In genomic region chr15:96752062-96752358, GRCm38 (mm10) we compare ENCODE assay signal across 27 mouse cellular contexts. TPM values are rescaled to one million over a fixed set of nuclear protein-coding genes. Genes with fewer than 3 reads are reported as not detected.
DNase-seq lines count a peak whose midpoint lies in the region; ATAC-seq and TF ChIP-seq lines count a peak whose summit lies in the region.
"Had no signal": no experiment of that assay in that cellular context is flagged by ENCODE, and none has a peak within 500 bp of the region (broad histone marks: within the 10 kb centered on the region; RNA-seq: fewer than 3 reads in every experiment).

No protein-coding gene starts in this region.

- H3K36me3 ChIP-seq in heart, embryonic 10.5 days, result no peaks in the 10 kb centered on the region
- no peaks in the 10 kb centered on the region for H3K36me3 ChIP-seq in heart, embryonic 13.5 days
- H3K36me3 ChIP-seq in heart, embryonic 16.5 days (ENCODE audit: control insufficient read depth, insufficient read depth), result no peaks in the 10 kb centered on the region
- H3K36me3 ChIP-seq in MEL (ENCODE audit: control insufficient read depth in 1 of 2, insufficient read depth in 2 of 2, low read length in 2 of 2), result peaks cover 0 to 40% of the 10 kb centered on the region in 2 experiments; a peak in 2 of 4 replicates
- H3K36me3 ChIP-seq: forebrain, embryonic 10.5 days; hindbrain, embryonic 10.5 days; hindbrain, embryonic 13.5 days; intestine, embryonic 15.5 days; kidney, embryonic 15.5 days had no signal

- no peak overlapping the region for H3K4me2 ChIP-seq in heart, embryonic 13.5 days
- H3K4me2 ChIP-seq in heart, embryonic 16.5 days (ENCODE audit: low read depth, low read length), result no peak overlapping the region
- H3K4me2 ChIP-seq: forebrain, embryonic 13.5 days; hindbrain, embryonic 13.5 days; intestine, embryonic 15.5 days; kidney, embryonic 15.5 days had no signal

- no peak for DNase-seq in heart, embryonic 10.5 days (ENCODE audit: low spot score)
- no peak for DNase-seq in heart, postnatal 14 days
- no peak for DNase-seq in heart, adult 9 months (ENCODE audit: low spot score in 2 of 2)
- DNase-seq in heart, adult 11 months, result no peak
- DNase-seq in MEL (ENCODE audit: low read depth, low spot score), result no peak
- no peak for DNase-seq in embryo, embryonic 10 days (ENCODE audit: low spot score)
- DNase-seq: adrenal gland, adult 8-10 months; adrenal gland, postnatal 25 days; cerebellum, adult 11-12 months; cerebellum, adult 8-10 months; cerebellum, postnatal 10 days; cerebellum, postnatal 36 days; gastrocnemius, postnatal 25 days; kidney, adult 11 months; kidney, adult 8-10 months had no signal

- ATAC-seq in heart, embryonic 13.5 days (ENCODE audit: extremely low read depth, insufficient number of reproducible peaks, low FRiP score, low TSS enrichment), result no peak
- no peak for ATAC-seq in heart, embryonic 16.5 days (replicated peaks; ENCODE audit: extremely low read depth, insufficient read depth, low FRiP score)
- ATAC-seq: activated CD4-positive, CD25-positive, alpha-beta regulatory T cell, adult 4 months; CD4-positive, CD25-positive, alpha-beta regulatory T cell, adult 4 months; forebrain, embryonic 13.5 days; forebrain, embryonic 16.5 days; hindbrain, embryonic 16.5 days; intestine, embryonic 15.5 days had no signal

- H3K27ac ChIP-seq in heart, embryonic 10.5 days, result peak overlapping the region; percentile 85
- H3K27ac ChIP-seq in heart, embryonic 13.5 days (replicated peaks), result peak overlapping the region; percentile 100
- H3K27ac ChIP-seq in heart, embryonic 16.5 days (ENCODE audit: low read length), result peak overlapping the region; percentile 99
- H3K27ac ChIP-seq in MEL (ENCODE audit: control insufficient read depth, low read depth, low read length), result peak overlapping the region; percentile 57
- H3K27ac ChIP-seq: forebrain, embryonic 10.5 days; forebrain, embryonic 13.5 days; hindbrain, embryonic 10.5 days; hindbrain, embryonic 13.5 days; intestine, embryonic 15.5 days; kidney, embryonic 15.5 days had no signal

- peak in 1 of 2 experiments; percentile 59; a peak in 2 of 4 replicates for TF ChIP-seq EP300 in MEL (IDR thresholded peaks at IDR 0.05; ENCODE audit: low read depth in 1 of 2, low read length in 2 of 2)

- no peaks in the 10 kb centered on the region for H3K79me2 ChIP-seq in MEL (ENCODE audit: control insufficient read depth, insufficient read depth, low read length, poor library complexity)

- H3K9ac ChIP-seq in heart, embryonic 13.5 days, result peak overlapping the region; percentile 58
- peak overlapping the region; percentile 42 for H3K9ac ChIP-seq in heart, embryonic 16.5 days (ENCODE audit: low read length)
- peak overlapping the region; percentile 47 for H3K9ac ChIP-seq in MEL (ENCODE audit: control insufficient read depth, low read depth, low read length, poor library complexity, severe bottlenecking)
- H3K9ac ChIP-seq: forebrain, embryonic 13.5 days; hindbrain, embryonic 13.5 days; intestine, embryonic 15.5 days; kidney, embryonic 15.5 days had no signal

- no peaks in the 10 kb centered on the region for H3K27me3 ChIP-seq in heart, embryonic 10.5 days (ENCODE audit: insufficient read depth, poor library complexity, severe bottlenecking)
- no peaks in the 10 kb centered on the region for H3K27me3 ChIP-seq in heart, embryonic 13.5 days (replicated peaks)
- H3K27me3 ChIP-seq in heart, embryonic 16.5 days (ENCODE audit: control insufficient read depth, insufficient read depth, low read length), result no peaks in the 10 kb centered on the region
- no peaks in the 10 kb centered on the region for H3K27me3 ChIP-seq in MEL (ENCODE audit: control insufficient read depth in 1 of 2, insufficient read depth in 2 of 2, low read length in 2 of 2)
- H3K27me3 ChIP-seq: forebrain, embryonic 13.5 days; hindbrain, embryonic 13.5 days; intestine, embryonic 15.5 days; kidney, embryonic 15.5 days had no signal

- TF ChIP-seq RAD21 in MEL (IDR thresholded peaks at IDR 0.05; ENCODE audit: low read depth, low read length), result no peak

- H3K4me3 ChIP-seq in heart, embryonic 10.5 days, result no peak overlapping the region
- H3K4me3 ChIP-seq in heart, embryonic 13.5 days, result no peak overlapping the region
- H3K4me3 ChIP-seq in heart, embryonic 16.5 days (ENCODE audit: low read length), result no peak overlapping the region
- H3K4me3 ChIP-seq in MEL (ENCODE audit: control insufficient read depth in 1 of 2, insufficient read depth in 1 of 2, low read depth in 2 of 2, low read length in 2 of 2), result no peak overlapping the region
- H3K4me3 ChIP-seq: forebrain, embryonic 10.5 days; forebrain, embryonic 13.5 days; hindbrain, embryonic 10.5 days; hindbrain, embryonic 13.5 days; intestine, embryonic 15.5 days; kidney, embryonic 15.5 days had no signal

- no peak for TF ChIP-seq POLR2A in MEL (IDR thresholded peaks at IDR 0.05; ENCODE audit: control insufficient read depth in 1 of 2, insufficient read depth in 1 of 2, low read depth in 1 of 2, low read length in 2 of 2, poor library complexity in 1 of 2)

- no peaks in the 10 kb centered on the region for H3K9me3 ChIP-seq in heart, embryonic 10.5 days
- 0 out of 2 replicates have a peak, but pooled peaks cover 5% of the 10 kb centered on the region for H3K9me3 ChIP-seq in heart, embryonic 13.5 days
- H3K9me3 ChIP-seq in heart, embryonic 16.5 days (replicated peaks; ENCODE audit: control insufficient read depth, low read length), result no peaks in the 10 kb centered on the region
- no peaks in the 10 kb centered on the region for H3K9me3 ChIP-seq in MEL (replicated peaks; ENCODE audit: insufficient read depth, low read length)
- H3K9me3 ChIP-seq: forebrain, embryonic 13.5 days; hindbrain, embryonic 13.5 days; intestine, embryonic 15.5 days; kidney, embryonic 15.5 days had no signal

- H3K4me1 ChIP-seq in heart, embryonic 10.5 days, result peaks cover 30% of the 10 kb centered on the region
- peaks cover 55% of the 10 kb centered on the region for H3K4me1 ChIP-seq in heart, embryonic 13.5 days
- peaks cover 32% of the 10 kb centered on the region for H3K4me1 ChIP-seq in heart, embryonic 16.5 days (ENCODE audit: control insufficient read depth, insufficient read depth, low read length)
- peaks cover 30 to 48% of the 10 kb centered on the region in 2 experiments for H3K4me1 ChIP-seq in MEL (ENCODE audit: control insufficient read depth in 1 of 2, insufficient read depth in 2 of 2, low read length in 2 of 2)
- H3K4me1 ChIP-seq: forebrain, embryonic 10.5 days; hindbrain, embryonic 10.5 days; intestine, embryonic 15.5 days had no signal

- TF ChIP-seq CTCF in MEL (IDR thresholded peaks at IDR 0.05 in 2 of 3, conservative IDR thresholded peaks at IDR 0.05 in 1 of 3; ENCODE audit: control insufficient read depth in 1 of 3, insufficient read depth in 1 of 3, low read depth in 2 of 3, low read length in 3 of 3, poor library complexity in 1 of 3, severe bottlenecking in 1 of 3), result no peak

- intact Hi-C loops in heart, postnatal 14 days (cut with DNase I), result loop anchor here (5.0 kb wide), 1 partner anchor 185 kb away; no protein-coding TSS in a partner anchor

- 74% methylated on average over 3 of the region's 3 CpGs for WGBS in heart, embryonic 10.5 days
- WGBS in heart, embryonic 13.5 days, result 77% methylated on average over 3 of the region's 3 CpGs
- WGBS in heart, embryonic 16.5 days, result 67% methylated on average over 3 of the region's 3 CpGs

TF ChIP-seq in MEL, 35 proteins besides CTCF, POLR2A, EP300 and RAD21 (continues in another document):
- TF ChIP-seq KAT2A (conservative IDR thresholded peaks at IDR 0.05; ENCODE audit: low read depth, low read length), result no peak
- no peak for TF ChIP-seq MAX (IDR thresholded peaks at IDR 0.05; ENCODE audit: low read length)
- TF ChIP-seq JUND (IDR thresholded peaks at IDR 0.05; ENCODE audit: low read depth, low read length), result no peak
- TF ChIP-seq TAL1 (IDR thresholded peaks at IDR 0.05; ENCODE audit: low read length), result no peak; the same call in 1 of the 2 replicates
- TF ChIP-seq USF2 (IDR thresholded peaks at IDR 0.05; ENCODE audit: borderline replicate concordance in 1 of 2, insufficient read depth in 1 of 2, low read depth in 1 of 2, low read length in 2 of 2), result no peak
- TF ChIP-seq NRF1 (IDR thresholded peaks at IDR 0.05; ENCODE audit: insufficient read depth, low read depth, low read length, poor library complexity, severe bottlenecking), result no peak
- peak; percentile 51; the same call in 1 of the 2 replicates for TF ChIP-seq ETS1 (IDR thresholded peaks at IDR 0.05; ENCODE audit: low read depth, low read length)
- TF ChIP-seq MAFK (IDR thresholded peaks at IDR 0.05; ENCODE audit: borderline replicate concordance, low read depth, low read length), result no peak
- no peak for TF ChIP-seq GABPA (IDR thresholded peaks at IDR 0.05; ENCODE audit: low read depth, low read length)
- no peak for TF ChIP-seq MYB (IDR thresholded peaks at IDR 0.05; ENCODE audit: low read depth, low read length)
- no peak for TF ChIP-seq BHLHE40 (IDR thresholded peaks at IDR 0.05; ENCODE audit: borderline replicate concordance, low read depth, low read length)
- TF ChIP-seq GATA1 (IDR thresholded peaks at IDR 0.05; ENCODE audit: low read depth, low read length), result 0 out of 2 replicates have a peak, but pooled peaks have one; percentile 32
- no peak for TF ChIP-seq TBP (IDR thresholded peaks at IDR 0.05; ENCODE audit: low read depth, low read length)
- TF ChIP-seq USF1 (IDR thresholded peaks at IDR 0.05; ENCODE audit: low read depth, low read length), result no peak
- TF ChIP-seq CHD1 (IDR thresholded peaks at IDR 0.05; ENCODE audit: low read depth, low read length), result no peak
- peak; percentile 48; the same call in 1 of the 2 replicates for TF ChIP-seq TCF12 (IDR thresholded peaks at IDR 0.05; ENCODE audit: low read depth, low read length)
- TF ChIP-seq ZNF384 (IDR thresholded peaks at IDR 0.05; ENCODE audit: low read depth, low read length), result no peak
- no peak for TF ChIP-seq MAZ (IDR thresholded peaks at IDR 0.05; ENCODE audit: low read depth, low read length)
- TF ChIP-seq ZKSCAN1 (IDR thresholded peaks at IDR 0.05; ENCODE audit: low read depth, low read length), result no peak
- TF ChIP-seq CHD2 (IDR thresholded peaks at IDR 0.05; ENCODE audit: low read length), result no peak
- no peak for TF ChIP-seq NELFE (IDR thresholded peaks at IDR 0.05; ENCODE audit: low read depth, low read length)
- TF ChIP-seq RCOR1 (IDR thresholded peaks at IDR 0.05; ENCODE audit: low read depth, low read length), result peak; percentile 56; the same call in 1 of the 2 replicates
- TF ChIP-seq SMC3 (IDR thresholded peaks at IDR 0.05; ENCODE audit: low read depth, low read length), result no peak

RNA-seq across cellular contexts. Expression of gene Slc38a2, which starts 52.5 kb away (rescaled TPM):
- 113 and 119 TPM in 2 replicates for polyA plus RNA-seq in heart, embryonic 10.5 days (2016; fragmentation: Nextera tagmentation; extraction: Ambion mirVana)
- 100 to 1,000 TPM; 257 to 301 TPM for total RNA-seq in heart, postnatal 14 days (2021)
- polyA plus RNA-seq in heart, embryonic 13.5 days (2015; fragmentation: Nextera tagmentation; extraction: Ambion mirVana), result 115 and 119 TPM in 2 replicates
- polyA plus RNA-seq in heart, embryonic 16.5 days (2015; fragmentation: Nextera tagmentation; extraction: Ambion mirVana), result 178 and 190 TPM in 2 replicates
- total RNA-seq in MEL (2012; rRNA removed), result 80.6 and 150 TPM in 2 replicates
- 100 to 1,000 TPM; 177 to 590 TPM for polyA plus RNA-seq in MEL (2012; ENCODE audit: insufficient read depth in 1 of 2, insufficient read length in 2 of 2, low read depth in 1 of 2, low replicate concordance in 2 of 2, missing spikeins in 1 of 2)
